ENCODE assay signal across 1 mouse cellular context in the genomic region with DNA sequence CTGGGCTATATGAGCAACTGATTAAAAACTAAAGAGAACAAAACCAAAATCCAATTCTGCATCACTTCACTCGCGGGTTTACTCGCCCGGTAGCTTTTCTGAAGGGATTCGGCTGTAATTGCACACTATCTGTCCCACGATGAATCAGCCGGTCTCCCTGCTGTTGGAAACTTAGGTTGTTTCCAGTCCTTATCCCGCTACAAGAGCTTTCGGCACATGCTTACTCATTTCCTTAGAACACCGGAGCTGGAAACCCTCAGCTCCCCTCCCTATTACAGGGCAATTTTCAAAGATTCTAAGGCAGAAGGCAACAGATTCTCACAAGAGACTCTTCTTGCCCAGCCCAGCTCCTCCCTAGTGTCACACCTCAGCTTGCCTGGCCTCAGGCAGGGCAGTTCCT.
TF ChIP-seq lines count a peak whose summit lies in the region.

No protein-coding gene starts in this region.

TF ChIP-seq in CH12.LX, 34 proteins besides CTCF, POLR2A, EP300 and RAD21:
- TF ChIP-seq ZNF384 (IDR thresholded peaks at IDR 0.05; ENCODE audit: low read depth, low read length) (no peak), BHLHE40 (IDR thresholded peaks at IDR 0.05; ENCODE audit: low read depth, low read length) (peak; percentile 31; the same call in 1 of the 2 replicates), SIN3A (IDR thresholded peaks at IDR 0.05; ENCODE audit: low read length) (no peak), ELF1 (IDR thresholded peaks at IDR 0.05; ENCODE audit: low read depth, low read length) (no peak), PAX5 (IDR thresholded peaks at IDR 0.05; ENCODE audit: low read length) (no peak), CHD1 (IDR thresholded peaks at IDR 0.05; ENCODE audit: low read depth, low read length) (no peak), POLR2AphosphoS2 (IDR thresholded peaks at IDR 0.05; ENCODE audit: low read depth, low read length) (no peak), MEF2A (IDR thresholded peaks at IDR 0.05; ENCODE audit: borderline replicate concordance, low read depth, low read length) (no peak), JUN (IDR thresholded peaks at IDR 0.05; ENCODE audit: insufficient read depth, low read depth, low read length) (no peak), RCOR1 (conservative IDR thresholded peaks at IDR 0.05; ENCODE audit: low read depth, low read length) (no peak), MXI1 (IDR thresholded peaks at IDR 0.05; ENCODE audit: low read depth, low read length) (no peak), IRF4 (IDR thresholded peaks at IDR 0.05; ENCODE audit: low read depth, low read length) (peak; percentile 39)
